Mouse (Mus musculus): ENCODE results near the gene 4933434E20Rik. TPM values are rescaled to one million over a fixed set of nuclear protein-coding genes. Genes with fewer than 3 reads are reported as not detected.

4933434E20Rik gene
- total RNA-seq, 2 experiments from 2014 or later = 82.0 to 93.3 TPM

GRCm38 (mm10) chr3:90065553-90065952, 14.1 kb downstream of the 4933434E20Rik start:
- TF ChIP-seq CTCF (IDR thresholded peaks at IDR 0.05) = peak; percentile 91
- Histone ChIP-seq H3K27ac (no peak overlapping the region), H3K4me3 (no peak overlapping the region)
- no peak for DNase-seq
- intact Hi-C loops (cut with DNase I) = no loop called here

- TF ChIP-seq CTCF (IDR thresholded peaks at IDR 0.05) = no peak
- H3K27ac ChIP-seq = no peak overlapping the region
- intact Hi-C loops (cut with DNase I) = no loop called here
- H3K4me3 ChIP-seq = no peak overlapping the region
- DNase-seq = no peak
These were observed 16.4 kb downstream of the 4933434E20Rik start for GRCm38 (mm10) chr3:90067851-90068250.

- Histone ChIP-seq H3K27ac (no peak overlapping the region; the same call in 1 of the 2 replicates), H3K4me3 (no peak overlapping the region)
- intact Hi-C loops (cut with DNase I) = loop anchor here (10.0 kb wide), 1 partner anchor 295 kb away; the partner anchor contains the start of gene Ube2q1
- DNase-seq = no peak
- no peak for TF ChIP-seq CTCF (IDR thresholded peaks at IDR 0.05)
These were observed 18.3 kb downstream of the 4933434E20Rik start for GRCm38 (mm10) chr3:90069688-90070087.

- no peak for TF ChIP-seq CTCF (IDR thresholded peaks at IDR 0.05)
- intact Hi-C loops (cut with DNase I) = loop anchor here (10.0 kb wide), 1 partner anchor 297 kb away; the partner anchor contains the start of gene Ube2q1
- peak within 1 kb of the TSS; percentile 24; the same call in 1 of the 2 replicates for H3K27ac ChIP-seq
- DNase-seq = no peak
- peak within 1 kb of the TSS; percentile 21 for H3K4me3 ChIP-seq
These were observed 20.9 kb downstream of the 4933434E20Rik start, which contains the start of gene Tpm3 for GRCm38 (mm10) chr3:90072294-90072693. Gene Tpm3 (plus strand): TSS chr3:90072649.

- peak; percentile 88 for TF ChIP-seq CTCF (IDR thresholded peaks at IDR 0.05)
- peak; percentile 78 for DNase-seq
- intact Hi-C loops (cut with DNase I) = loop anchor here (1.0 to 10.0 kb wide), 2 partner anchors 124 to 302 kb away; partner anchors contain the start of gene Ube2q1
- Histone ChIP-seq H3K27ac (peak overlapping the region; percentile 9; the same call in 1 of the 2 replicates), H3K4me3 (peak overlapping the region; percentile 33; the same call in 1 of the 2 replicates)
These were observed 25.7 kb downstream of the 4933434E20Rik start for GRCm38 (mm10) chr3:90076921-90077716.

- Histone ChIP-seq H3K27ac (peak overlapping the region; percentile 9; the same call in 1 of the 2 replicates), H3K4me3 (no peak overlapping the region)
- no peak; the same call in 1 of the 2 replicates for TF ChIP-seq CTCF (IDR thresholded peaks at IDR 0.05)
- intact Hi-C loops (cut with DNase I) = loop anchor here (10.0 kb wide), 1 partner anchor 303 kb away; the partner anchor contains the start of gene Ube2q1
- DNase-seq = no peak
These were observed 26.8 kb downstream of the 4933434E20Rik start for GRCm38 (mm10) chr3:90078224-90078623.

GRCm38 (mm10) chr3:90079133-90079762, 27.8 kb downstream of the 4933434E20Rik start:
- Histone ChIP-seq H3K27ac (peak overlapping the region; percentile 96), H3K4me3 (peak overlapping the region; percentile 89)
- intact Hi-C loops (cut with DNase I) = loop anchor here (10.0 kb wide), 1 partner anchor 304 kb away; the partner anchor contains the start of gene Ube2q1
- no peak for TF ChIP-seq CTCF (IDR thresholded peaks at IDR 0.05)
- DNase-seq = peak; percentile 94

GRCm38 (mm10) chr3:90079763-90080497, 28.5 kb downstream of the 4933434E20Rik start:
- intact Hi-C loops (cut with DNase I) = loop anchor here (10.0 kb wide), 1 partner anchor 305 kb away; the partner anchor contains the start of gene Ube2q1

GRCm38 (mm10) chr3:90080498-90080863, 29.0 kb downstream of the 4933434E20Rik start:
- DNase-seq = no peak
- intact Hi-C loops (cut with DNase I) = no loop called here
- H3K27ac ChIP-seq = peak overlapping the region; percentile 96
- TF ChIP-seq CTCF (IDR thresholded peaks at IDR 0.05) = no peak
- H3K4me3 ChIP-seq = peak overlapping the region; percentile 89

More at GRCm38 (mm10) chr3:90079763-90080497, 28.5 kb downstream of the 4933434E20Rik start:
- peak; percentile 73 for DNase-seq
- Histone ChIP-seq H3K4me3 (peak overlapping the region; percentile 89), H3K27ac (peak overlapping the region; percentile 96)
- peak; percentile 18; the same call in 1 of the 2 replicates for TF ChIP-seq CTCF (IDR thresholded peaks at IDR 0.05)

- no peak for DNase-seq
- intact Hi-C loops (cut with DNase I) = no loop called here
These were observed 30.2 kb downstream of the 4933434E20Rik start for GRCm38 (mm10) chr3:90081365-90082240.

GRCm38 (mm10) chr3:90083034-90083433, 31.6 kb downstream of the 4933434E20Rik start:
- no peak for TF ChIP-seq CTCF (IDR thresholded peaks at IDR 0.05)
- no peak for DNase-seq
- intact Hi-C loops (cut with DNase I) = no loop called here
- H3K4me3 ChIP-seq = peak overlapping the region; percentile 89
- H3K27ac ChIP-seq = peak overlapping the region; percentile 65

More at GRCm38 (mm10) chr3:90081365-90082240, 30.2 kb downstream of the 4933434E20Rik start:
- Histone ChIP-seq H3K27ac (peak overlapping the region; percentile 65), H3K4me3 (peak overlapping the region; percentile 89)
- TF ChIP-seq CTCF (IDR thresholded peaks at IDR 0.05) = no peak

All from gastrocnemius, adult 2 months (tissue).